Mouse (Mus musculus) 3134 (cell line): ENCODE results near the gene Rasgrp3.

Source experiments
- DNase-seq: peaks from one replicate; pipeline ENCODE4 v3.0.0-alpha.2; 2011; ENCODE audit warnings: low spot score; ENCODE audit not compliant: insufficient read length; ENCODE audit errors: extremely low read depth

The Rasgrp3 gene

GRCm38 (mm10) chr17:75536396-75537049 lies 100.8 kb downstream of the Rasgrp3 start:
- DNase-seq = no peak

- no peak for DNase-seq
Measured at GRCm38 (mm10) chr17:75537050-75537445, 101.4 kb downstream of the Rasgrp3 start.

- DNase-seq = no peak
Measured at GRCm38 (mm10) chr17:75538431-75538830, 102.7 kb downstream of the Rasgrp3 start.

GRCm38 (mm10) chr17:75539130-75539529 lies 103.4 kb downstream of the Rasgrp3 start:
- DNase-seq = no peak

- DNase-seq = no peak
Measured at GRCm38 (mm10) chr17:75539841-75540240, 104.1 kb downstream of the Rasgrp3 start.

DNA sequence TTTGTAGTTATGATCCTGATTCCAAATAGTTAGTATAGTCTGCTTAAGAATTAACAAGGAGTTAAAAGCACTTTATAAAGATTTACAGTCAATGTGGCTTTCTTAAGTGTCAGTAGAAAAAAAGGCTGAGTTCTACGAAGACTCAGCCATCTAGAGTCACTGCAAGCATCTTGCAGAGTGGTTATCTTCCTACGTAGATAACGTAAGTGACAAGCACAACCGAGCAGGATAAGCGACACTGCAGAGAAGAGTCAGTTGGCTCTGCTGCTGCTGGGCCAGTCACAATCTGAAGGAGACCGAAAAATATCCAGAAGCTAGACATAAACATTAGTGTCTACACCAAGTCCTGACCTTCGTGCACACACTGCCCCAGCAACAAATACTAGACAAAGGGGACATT lies 107.7 kb downstream of the Rasgrp3 start:
- no peak for DNase-seq

- no peak for DNase-seq
Measured at GRCm38 (mm10) chr17:75544262-75544661, 108.6 kb downstream of the Rasgrp3 start.

- DNase-seq = no peak
Measured at GRCm38 (mm10) chr17:75550771-75551413, 115.2 kb downstream of the Rasgrp3 start.

DNA sequence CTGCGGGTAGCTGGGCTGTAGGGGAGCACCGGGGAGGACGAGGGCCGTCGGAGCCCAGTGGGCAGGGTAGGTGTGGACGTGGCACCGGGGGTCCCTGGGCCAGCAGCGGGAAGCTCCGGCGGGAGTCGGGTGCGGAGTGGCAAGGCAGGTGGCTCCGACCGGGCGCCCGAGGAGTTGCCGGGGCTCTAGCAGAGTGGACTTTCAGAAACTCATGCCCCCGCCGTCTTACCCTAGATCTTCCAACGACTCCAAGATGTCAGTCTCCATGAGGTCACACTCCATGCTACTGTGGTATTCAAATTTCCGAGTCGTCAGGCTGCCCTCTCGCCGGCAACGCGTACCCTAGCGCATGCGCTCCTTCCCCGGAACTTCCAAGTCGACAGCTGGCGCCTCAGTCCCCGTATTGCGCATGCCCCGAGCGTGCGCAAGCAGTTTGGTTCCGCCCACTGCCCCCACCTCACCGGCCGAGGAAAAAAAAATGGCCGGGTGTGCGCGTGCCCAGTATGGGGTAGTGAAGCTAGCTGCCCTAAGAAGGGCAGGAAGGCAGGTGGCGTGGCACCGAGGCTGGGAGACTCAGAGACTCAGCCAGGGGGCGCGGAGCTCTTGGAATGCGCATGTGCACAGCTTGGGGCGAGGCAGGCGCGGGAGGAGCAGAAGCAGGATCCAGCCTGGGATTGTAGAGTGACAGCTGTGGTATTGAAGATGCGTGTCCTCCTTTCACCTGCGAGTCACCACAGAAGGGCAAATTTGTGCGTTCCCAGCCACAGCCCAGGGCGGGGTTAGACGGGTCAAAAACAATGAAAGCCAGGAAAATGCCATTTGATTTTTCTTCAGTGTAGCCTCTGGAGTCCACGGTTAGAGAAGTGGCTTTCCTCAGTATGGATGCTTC lies 116.1 kb downstream of the Rasgrp3 start, which contains the start of gene Fam98a:
Gene Fam98a, minus strand, starts transcription at position 435 of the 889 bp plus-strand sequence.
- peak; percentile 99 for DNase-seq

- no peak for DNase-seq
Measured at GRCm38 (mm10) chr17:75557031-75557430, 121.3 kb downstream of the Rasgrp3 start.

DNA sequence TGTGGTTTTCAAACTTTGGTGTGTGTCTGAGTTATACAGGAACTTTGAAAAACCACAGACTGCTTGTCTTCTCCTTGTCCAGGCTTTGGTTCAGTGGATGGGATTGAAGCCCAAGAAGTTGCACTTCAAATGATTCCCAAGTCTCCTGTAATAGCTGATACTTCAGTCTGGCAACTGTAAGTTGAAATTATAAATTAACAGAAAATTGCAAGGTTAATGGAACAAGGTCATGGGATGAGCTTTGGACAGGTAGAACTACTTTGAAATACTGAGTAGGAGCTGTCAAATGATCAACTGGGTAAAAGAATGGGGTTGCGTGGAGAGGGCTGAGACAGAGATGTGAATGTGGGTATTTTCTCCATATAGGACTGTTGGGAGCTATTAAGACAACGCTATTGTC lies 122.3 kb downstream of the Rasgrp3 start:
- DNase-seq = no peak

- no peak for DNase-seq
Measured at GRCm38 (mm10) chr17:75575608-75576007, 139.9 kb downstream of the Rasgrp3 start.
